Mouse (Mus musculus): ENCODE results near the gene Fbxo42. TPM values are rescaled to one million over a fixed set of nuclear protein-coding genes. Genes with fewer than 3 reads are reported as not detected.

Gene Fbxo42
- total RNA-seq, 2 experiments from 2014 or later: 16.6 to 21.2 TPM

DNA sequence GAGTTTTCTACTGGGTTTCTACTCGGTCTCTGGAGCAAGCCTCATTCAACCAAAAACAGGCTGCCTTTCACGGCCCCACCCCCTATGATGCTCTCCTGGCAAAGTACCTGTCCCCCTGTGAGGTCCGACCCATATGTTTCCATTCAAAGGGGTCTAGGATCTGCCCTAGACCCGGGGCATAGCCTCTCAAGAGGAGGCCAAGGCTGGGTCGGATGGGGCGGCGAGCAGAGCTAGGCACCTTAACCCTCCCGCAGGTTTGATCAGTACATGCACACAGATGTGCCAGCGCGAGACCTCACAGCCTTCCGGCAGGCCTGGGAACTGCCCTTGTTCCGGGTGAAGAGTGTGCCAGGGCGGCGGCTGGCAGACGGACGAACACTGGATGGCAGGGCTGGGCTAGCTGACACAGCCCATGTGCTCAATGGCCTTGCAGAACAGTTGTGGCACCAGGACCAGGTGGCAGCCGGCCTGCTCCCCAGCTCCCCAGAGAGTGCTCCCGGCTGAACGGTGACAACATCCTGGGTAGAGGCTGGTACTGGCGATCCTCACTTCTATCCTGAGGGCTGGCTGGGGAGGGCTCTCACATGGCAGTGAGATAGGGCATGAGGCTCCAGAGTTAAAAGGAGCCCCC is 72.0 kb downstream of the Fbxo42 start:
- DNase-seq: peak; percentile 74

DNA sequence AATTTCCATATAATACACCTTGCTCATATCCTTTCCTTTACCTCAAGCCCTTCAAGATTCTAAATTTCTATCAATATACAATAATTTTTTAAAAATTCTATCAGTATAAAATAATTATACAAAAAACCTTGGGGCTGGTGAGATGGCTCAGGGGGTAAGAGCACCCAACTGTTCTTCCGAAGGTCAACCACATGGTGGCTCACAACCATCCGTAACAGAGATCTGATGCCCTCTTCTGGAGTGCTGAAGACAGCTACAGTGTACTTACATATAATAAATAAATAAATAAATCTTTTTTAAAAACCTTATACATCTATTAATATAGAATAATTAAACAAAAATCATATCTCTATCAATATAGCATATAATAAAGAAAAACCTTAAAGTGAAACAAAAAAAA is 74.1 kb downstream of the Fbxo42 start:
- DNase-seq: no peak

DNA sequence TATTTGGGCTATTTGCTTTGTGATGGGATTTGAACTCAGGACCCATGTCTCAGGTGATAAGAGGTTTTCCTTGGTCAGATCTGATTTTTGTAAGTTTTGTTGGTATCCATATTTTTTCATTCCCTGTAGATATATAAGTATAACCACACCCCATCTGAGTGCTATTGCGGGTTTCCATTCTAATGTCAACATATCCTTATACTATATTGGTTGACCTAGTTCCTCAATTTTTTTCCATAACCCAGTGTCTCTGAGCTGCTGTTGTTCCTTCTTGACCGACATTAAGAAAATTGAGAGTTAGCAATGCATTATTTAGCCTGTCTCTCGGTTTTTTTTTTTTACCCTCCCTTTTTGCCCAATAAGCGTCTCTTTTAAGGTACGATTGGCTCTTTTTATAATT is 75.0 kb downstream of the Fbxo42 start:
- no peak for DNase-seq

DNA sequence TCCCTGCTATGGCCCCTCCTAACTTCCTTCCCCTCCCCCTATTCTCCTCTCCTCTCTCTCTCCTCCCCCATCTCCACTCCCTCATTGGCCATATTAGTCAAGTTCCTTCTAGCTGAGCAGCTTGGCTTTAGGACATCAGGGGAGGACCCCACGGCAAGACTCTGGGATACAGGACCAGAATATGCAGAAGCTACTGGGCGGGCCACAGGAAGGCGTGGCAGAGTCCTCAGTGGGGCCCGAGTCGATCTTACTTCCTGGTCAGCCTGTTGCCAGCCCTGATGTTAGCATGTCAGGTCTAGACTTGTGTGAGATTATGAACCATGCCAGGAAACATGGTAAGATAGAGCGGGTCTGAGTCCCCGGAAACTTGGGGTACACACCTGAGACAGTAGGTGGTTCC is 81.0 kb downstream of the Fbxo42 start:
- DNase-seq: no peak

DNA sequence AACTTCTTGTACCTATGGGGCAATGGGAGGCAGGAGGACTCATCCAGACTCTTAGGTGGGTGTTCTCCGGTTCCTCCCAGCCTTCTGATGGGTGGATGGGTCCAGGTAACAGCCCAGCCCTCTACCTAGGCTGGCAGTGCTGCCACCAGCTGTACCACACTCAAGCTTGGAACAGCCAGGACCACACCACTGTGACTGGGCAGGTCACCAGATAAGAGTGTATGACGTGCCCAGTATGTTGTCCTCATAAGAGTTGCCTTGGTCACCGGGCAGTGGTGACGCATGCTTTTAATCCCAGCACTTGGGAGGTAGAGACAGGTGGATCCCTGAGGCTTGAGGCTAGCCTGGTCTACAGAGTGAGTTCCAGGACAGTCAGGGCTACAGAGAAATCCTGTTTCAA is 85.5 kb downstream of the Fbxo42 start:
- DNase-seq: no peak

DNA sequence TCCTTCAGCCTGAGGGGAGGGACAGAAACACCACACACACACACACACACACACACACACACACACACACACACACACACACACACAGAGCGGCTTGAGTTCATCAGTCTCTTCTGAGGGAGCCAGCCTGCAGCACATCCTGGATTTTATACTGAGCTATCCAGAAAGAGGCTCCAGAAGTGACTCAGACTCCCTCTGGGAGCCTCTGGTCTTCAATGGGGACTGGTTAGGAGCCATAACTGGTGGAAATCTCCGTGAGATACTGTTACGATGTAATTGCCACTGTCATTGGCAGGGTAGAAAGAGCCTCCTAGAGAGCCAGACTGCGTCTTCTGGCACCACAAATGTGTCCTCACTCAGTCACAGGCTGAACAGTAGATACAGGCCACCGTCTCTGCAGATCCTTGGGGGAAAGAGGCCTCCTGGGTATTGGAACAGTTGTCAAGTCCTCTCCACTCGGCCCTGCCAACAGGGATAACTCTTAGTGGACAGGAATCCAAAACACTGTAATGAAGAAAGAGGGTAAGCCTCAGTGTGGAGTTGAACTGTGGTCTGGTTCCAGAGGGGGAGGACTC is 87.9 kb downstream of the Fbxo42 start:
- DNase-seq: no peak

DNA sequence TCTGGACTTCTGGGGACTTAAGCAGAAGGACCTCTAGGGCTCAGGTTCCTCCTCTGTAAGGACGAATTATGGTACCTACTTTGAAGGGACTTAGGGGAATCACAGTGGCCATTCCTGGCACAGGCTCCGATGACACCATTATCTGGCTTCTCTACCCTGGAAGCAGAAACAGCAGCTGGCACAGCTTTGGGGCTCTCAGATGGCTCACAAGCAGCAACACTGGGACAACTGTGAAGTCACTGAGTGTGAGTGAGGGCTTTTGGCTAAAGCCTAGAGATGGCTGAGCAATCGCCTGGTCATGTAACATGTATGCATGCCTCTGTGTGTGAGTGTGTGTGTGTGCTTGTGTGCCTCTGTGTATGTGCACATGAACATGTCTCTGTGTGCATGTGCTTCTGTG is 89.1 kb downstream of the Fbxo42 start:
- no peak for DNase-seq

DNA sequence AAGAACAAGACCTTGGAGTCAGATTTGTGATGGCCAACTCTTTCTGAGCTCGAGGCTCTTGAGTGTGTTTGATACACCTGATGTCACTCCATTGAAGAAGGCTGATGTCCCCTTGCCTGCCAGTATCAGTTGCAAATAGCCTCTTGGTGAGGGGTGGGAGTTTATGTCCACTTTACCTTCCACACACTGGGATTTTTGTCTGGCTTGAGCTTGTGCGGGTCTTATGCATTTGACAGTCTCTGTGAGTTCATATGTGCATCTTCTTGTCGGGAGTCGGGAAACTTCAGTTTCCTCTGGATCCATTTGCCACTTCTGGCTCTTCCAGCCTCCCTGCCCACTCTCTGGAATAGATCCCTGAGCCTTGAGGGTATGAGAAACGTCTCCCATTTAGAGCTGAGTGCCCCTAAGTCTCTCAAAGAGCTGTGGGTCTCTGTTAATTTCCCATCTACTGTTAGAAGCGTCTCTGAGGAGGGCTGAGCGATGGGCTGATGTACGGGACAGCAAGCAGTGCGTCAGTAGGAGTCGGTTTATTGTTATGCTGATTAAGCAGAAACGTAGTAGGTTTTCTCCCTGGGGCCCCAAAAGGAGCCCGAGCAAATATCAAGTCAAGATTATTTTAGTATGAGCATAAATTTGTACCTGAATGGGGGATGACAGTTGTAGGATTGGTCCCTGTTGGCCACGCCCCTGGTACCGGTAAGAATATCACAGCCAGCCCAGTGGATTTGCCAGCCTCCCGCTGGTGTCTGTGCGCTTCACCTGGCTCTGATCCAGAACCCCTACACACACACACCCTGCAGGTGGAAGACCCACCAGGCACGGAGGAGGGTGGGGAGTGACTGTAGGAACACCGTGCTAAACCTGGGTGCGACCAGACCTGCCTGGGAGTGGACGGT is 91.0 kb downstream of the Fbxo42 start:
- DNase-seq: no peak

DNA sequence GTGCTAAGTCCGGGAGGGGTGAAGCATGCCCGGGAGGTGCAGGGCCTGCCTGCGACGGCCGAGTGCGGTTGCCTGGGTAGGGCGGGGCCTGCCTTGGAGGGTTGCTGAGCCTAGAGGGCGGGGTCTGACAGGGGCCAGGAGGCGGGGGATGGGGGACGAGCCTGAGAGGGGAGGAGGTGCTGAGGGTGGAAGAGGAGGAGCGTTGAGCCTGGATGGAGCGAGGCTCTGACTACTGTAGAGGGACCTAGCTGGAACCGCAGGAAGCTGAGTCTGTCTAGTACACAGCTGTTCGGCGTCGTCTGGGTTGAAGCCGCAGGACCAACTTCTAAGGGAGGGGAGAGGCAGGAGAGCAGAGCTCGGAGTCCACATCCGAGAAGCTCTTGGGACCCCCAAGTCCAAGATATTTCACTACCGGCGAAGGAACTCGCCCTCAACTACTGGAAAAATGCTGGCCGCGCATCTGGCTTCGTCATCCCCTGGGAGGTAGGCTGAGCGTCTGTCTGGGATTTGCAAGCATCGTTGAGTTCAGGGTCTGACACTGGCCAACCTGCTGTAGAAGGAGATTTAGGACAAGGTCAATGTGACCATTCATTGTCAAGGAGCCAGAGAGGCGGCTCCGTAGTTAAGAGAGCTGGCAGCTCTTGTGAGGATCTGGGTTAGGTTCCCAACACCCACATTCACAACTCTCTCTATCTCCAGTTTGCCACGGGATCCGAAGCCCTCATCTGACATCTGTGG is 91.8 kb downstream of the Fbxo42 start, which contains the start of gene Arhgef19:
TSS of gene Arhgef19 (plus strand) at position 112 of the 738 bp plus-strand sequence.
- DNase-seq: peak; percentile 96

DNA sequence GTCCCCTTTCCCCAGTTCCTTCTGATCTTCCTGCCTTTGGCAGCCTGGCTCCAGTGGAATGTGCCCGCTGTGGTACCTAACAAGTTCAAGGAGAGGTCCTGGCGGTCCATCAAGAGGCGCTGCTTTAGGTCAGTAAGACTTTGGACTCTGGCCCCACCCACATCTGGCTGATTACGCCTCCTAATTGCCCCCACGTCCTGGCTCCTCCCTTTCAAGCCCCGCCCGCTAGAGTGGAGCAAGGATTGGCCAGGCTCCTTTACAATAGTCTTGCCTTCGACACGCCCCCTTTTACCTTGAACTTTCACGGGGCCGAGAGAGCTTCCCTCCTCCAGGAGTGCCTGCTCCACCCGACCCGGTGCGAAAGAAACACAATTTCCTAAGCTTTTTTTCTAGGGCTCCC is 92.9 kb downstream of the Fbxo42 start:
- DNase-seq: peak; percentile 86

DNA sequence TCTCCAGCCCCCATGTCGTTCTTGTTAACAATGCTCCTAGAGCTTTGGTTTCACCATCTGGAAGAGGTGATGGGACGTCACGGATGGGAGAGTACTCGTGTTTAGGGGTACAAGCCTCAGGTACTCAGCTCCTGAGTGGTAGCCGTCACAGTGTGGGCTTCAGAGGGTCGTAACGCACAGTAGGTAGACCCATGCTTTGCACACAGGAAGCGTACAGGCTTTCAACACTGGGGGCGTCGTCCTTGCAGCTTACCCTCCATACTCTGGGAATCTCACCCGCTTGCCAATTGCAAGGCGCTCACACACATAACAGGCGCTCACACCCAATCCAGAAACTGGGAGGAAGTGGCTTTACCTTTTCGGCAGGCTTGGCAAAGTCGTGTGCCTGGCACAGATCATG is 94.1 kb downstream of the Fbxo42 start:
- no peak for DNase-seq

DNA sequence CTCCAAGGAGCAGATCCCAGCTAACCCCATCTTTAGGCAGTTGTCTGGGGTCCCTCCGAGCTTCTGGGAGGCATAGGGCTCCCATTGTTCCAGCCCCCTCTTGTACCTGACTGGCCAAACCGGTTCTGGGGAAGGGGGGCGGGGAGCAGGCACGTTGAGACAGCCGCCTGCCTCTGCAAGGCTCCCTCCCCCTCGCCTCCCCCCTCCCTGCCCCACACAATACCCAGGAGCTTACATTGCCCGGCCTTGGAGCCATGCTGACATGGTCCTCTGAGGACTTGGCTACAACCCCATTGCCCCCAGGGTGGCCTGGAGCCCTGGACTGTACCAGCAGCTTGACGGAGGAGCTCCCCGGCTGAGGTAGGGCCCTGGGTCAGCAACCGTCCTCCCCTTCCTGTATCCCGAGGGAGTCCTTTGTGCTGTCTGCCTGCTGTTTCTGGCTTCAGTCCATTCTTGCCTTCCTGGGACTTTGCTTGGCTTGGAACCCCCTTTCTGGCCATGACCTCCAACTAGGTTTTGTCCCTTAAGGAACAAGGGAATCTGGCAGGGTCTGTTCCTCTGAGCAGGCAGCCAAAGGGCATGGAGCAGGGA is 95.0 kb downstream of the Fbxo42 start:
- DNase-seq: peak; percentile 68

DNA sequence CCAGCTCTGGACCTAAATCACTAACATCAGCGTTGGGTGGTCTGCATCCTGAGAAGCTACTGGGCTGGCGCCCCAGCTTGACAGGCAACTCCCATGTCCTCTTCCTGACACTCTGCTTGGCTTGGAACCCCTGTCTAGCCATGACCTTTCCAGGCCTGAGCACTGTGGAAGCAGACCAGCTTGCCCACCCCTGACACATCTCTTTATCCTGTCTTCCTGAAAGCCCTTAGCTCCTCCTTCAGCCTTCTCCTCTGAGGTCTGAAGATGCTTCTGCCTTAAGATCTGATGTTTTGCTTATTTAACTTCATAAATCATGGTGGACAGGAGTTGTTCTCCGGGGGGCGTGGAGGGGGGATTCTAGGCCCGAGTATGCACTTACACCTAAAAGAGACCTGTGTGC is 95.9 kb downstream of the Fbxo42 start:
- DNase-seq: no peak

DNA sequence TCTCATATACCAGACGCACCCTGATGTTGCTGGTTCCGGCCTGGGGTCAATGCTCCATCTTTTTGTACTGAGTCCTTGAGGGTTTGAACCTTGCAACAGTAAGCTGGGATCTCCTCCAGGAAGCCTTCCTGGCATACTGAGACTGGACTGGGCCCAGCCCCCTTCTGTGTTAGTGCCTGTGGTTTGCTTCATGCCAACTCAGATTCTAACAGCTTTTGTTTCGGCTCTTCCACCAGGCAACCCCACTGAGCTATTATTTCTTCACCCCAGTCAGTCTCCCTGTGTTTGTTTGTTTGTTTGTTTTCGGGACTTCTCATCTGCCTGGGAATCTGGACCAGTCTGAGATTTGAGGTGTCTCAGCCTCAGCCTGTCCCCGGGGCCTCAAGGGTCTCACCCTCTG is 96.7 kb downstream of the Fbxo42 start:
- no peak for DNase-seq

DNA sequence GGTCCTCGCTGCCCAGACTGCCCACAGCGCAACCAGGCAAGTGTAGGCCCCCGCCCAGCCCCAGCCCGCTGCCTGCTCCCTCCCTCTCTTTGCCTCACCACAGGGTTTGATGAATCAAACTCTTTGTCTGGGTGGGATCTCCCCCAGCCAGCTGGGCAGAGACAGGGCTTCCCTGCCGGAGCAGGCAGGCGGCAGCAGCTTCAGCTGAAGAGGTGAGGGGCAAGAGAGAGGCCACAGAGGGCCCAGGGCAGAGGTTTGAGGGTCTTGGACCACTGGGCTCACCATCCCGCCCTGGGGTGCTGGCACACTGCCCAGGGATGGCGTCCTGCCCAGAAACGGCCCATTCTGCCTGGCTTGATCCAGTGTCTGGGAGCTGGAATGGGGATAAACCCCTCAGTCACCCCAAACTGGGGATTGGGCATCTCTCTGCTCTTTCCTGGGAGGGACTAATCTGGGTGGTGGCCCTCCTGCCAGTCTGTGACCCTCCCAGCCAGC is 97.3 kb downstream of the Fbxo42 start:
- peak; percentile 91 for DNase-seq

DNA sequence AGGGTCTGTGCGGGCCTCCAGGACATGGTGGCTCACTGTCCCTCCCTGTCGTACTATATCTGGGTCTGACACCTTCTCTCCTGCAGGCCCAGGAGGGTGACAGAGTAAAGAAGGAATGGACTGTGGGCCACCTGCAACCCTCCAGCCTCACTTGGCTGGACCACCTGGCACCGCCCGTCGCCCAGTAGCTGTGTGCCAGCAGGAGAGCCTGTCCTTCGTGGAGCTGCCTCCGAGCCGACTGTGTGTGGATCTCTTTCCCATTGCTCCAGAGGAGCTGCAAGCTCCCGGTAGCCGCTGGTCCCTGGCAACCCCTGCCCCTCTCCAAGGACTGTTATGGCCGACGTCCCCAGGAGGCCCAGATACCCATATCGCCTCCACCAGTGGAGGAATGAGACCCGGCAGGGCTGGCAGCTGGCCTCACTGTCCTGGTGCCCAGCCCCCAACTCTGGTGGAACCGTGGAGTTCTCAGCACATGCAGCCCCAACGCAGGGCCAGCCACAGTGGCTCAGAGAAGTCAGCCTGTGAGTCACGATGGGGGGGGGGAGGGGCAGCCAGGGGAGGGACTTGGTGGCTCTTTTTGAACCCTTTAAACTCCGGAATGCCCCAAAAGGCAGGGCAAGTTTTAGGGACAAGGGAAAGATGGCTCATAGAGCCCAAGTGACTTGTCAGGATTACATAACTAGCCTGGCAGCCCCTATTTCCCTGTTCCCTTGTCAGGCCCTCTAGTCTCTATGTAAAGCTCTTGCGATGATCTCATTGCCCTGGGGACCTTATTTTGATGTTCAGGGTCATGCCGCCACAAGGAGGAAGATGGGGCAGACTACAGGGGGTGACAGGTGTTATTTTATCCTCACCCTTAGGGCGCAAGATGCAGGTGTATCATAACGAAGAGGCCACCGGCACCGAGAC is 98.6 kb downstream of the Fbxo42 start:
- DNase-seq: peak; percentile 59

DNA sequence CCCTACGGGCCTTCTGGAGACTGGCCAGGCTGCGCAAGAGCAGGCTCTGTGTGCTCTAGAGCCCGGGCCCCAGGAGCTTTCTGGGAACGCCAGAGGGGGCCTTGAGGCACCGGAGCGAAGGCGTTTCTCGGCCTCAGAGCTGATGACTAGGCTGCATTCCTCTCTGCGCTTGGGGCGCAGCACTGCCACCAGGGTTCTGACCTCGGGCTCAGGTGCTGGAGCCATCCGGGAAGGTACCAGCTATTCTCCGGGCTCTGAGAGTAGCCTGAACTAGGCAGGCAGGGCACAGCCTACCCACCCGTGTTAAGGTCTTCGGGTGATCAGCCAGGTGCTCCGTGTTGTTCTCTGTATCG is 99.3 kb downstream of the Fbxo42 start:
- peak; percentile 51 for DNase-seq

DNA sequence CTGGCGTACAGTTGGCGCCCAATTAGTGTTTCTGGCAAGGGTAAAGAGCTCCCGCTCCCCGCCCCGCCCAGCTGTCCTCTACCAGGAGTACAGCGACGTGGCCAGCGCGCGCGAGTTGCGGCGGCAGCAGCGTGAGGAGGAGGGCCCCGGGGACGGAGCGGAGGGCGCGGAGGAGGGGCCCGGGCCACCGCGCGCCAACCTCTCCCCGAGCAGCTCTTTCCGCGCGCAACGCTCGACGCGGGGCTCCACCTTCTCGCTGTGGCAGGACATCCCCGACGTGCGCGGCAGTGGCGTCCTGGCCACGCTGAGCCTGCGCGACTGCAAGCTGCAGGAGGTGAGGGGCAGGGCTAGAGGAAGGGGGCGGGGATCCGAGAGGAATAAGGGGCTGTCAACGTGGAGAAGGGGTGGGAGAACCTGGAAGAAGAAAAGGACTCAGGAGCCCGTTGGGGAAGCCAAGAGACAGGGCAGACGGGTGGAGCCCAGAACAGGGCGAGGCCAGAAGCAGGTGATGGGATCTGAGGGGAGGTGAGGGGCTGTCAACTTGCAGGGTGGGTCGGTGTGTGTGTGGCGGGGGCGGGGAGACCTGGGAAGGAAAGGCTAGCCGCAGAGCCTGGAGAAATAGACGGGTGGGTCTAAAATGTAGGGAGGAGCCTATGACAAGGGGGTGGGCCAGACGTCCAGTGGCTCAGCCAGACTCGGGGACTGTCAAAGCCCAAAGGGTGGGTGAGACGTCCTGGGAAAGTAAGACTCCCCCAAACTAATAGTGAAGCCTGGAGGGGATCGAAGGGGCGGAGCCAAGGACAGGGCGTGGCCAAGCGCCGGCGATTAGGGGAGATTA is 100.3 kb downstream of the Fbxo42 start:
- DNase-seq: peak; percentile 62

DNA sequence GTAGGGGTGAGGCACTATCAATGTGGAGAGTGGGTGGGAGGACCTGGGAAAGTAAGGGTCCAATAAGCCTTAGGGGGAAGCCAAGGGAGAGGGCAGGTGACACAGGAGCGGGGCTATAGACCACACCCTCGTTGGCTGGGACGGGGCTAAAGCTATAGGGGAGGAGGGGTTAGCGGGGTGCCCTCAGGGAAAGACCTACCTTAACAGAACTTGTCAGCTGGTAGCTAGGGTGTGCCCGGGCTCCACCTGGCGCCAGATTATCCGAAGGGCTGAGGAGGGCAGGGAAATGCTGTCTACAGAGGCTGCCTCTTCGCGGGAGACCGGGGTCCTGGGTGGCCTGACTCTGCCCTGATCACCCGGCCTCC is 100.9 kb downstream of the Fbxo42 start:
- peak; percentile 11 for DNase-seq

DNA sequence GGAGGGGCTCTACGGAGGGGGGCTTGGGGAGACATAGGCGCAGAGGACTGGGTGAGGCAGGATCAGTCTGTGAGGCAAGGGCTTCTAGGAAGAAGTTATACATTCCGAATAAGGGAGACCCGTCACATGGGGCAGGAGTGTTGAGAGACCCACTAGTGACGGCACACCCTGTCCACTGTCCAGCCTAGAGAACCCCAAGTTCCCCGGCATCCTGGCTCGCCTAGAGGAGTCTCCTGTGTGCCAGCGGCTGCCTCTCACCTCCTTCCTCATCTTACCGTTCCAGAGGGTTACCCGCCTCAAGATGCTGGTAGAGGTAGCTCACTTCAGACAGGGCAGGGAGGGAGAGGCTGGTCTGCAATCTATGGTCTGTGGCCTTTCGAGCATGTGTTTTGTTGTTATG is 101.7 kb downstream of the Fbxo42 start:
- no peak for DNase-seq
